Mouse (Mus musculus): ENCODE data around the gene Ska2. TPM values are rescaled to one million over a fixed set of nuclear protein-coding genes. Genes with fewer than 3 reads are reported as not detected.

Gene Ska2
- 7.4 and 10.4 TPM in 2 replicates for polyA plus RNA-seq (2021; fragmentation: Nextera tagmentation)
- long read RNA-seq, experiment 1, transcript Ska2-201 (4 exons, 3,037 nt) = major isoform, 8 of 16 reads
- long read RNA-seq, experiment 1, partial matches to known transcripts = 0 of 16 reads
- long read RNA-seq, experiment 1, other reads (novel, unspliced or antisense) = 8 of 16 reads
- long read RNA-seq, experiment 2, partial matches to known transcripts = 0 of 9 reads
- long read RNA-seq, experiment 2, other reads (novel, unspliced or antisense) = 7 of 9 reads

DNA sequence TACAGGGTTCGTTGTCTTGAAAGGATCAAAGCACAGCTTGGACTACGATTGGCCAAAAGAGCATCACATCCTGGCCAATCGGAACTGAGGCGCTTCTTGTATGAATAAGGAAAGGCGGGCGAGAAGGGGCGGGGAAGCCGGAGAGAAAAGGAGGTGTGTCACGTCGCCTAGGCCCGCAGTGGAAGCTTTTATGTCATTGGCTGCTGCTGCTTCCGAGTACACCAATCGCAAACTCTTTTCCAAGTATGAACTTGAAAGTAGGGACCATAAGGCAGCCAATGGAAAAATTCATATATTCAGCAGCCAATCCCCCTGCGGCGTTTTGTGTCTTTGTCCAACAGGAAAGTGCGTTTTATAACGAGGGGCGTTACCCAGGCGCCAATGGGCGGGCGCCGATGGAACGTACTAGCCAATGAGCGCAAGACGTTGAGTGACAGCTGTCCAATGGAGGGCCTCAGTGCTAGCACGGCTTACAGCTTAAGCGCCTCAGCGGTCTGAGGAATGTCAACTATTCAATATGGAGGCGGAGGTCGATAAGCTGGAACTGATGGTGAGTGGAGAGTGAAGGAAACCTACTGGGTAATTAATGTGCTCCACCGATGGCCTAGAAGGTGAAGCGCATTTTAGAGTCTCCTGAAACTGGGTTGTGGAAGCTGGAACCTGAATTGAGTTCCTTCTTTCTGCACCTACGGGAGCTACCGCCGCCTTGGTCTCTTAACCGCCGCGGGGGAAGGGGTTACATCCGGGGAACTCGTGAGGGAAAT is at the start of gene Ska2:
Gene Ska2, plus strand, starts transcription at position 480 of the 764 bp plus-strand sequence.

DNA sequence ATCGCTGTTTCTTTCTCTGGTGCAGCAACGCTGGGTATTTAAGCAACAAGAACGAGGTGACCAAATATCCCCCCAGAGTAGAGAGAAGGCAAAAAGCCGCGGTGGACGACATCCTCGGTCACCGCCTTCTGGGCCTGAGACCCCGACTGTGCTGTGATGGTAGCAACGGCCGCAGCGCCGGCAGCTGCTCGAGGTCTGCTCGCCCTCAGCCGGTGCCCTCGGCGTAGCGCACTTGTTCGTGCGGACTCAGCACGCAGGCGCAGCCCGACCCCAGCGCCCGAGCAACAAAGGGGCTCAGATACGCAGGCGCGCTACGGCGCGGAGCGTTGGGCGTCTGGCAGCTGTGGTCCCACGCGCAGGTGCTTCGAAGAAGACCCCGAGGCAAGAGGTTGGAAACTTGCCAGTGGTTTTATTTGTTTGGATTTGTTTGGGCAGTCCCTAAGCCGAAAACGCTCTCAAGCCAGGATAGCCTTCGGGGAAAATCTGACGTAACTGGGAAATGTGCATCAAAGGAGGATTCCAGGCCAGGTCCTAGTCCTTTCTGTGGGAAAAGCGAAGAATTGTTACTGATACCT is 35.1 kb upstream of the Ska2 start, which contains the start of gene Gdpd1:
Gene Gdpd1, minus strand, starts transcription at position 197 of the 575 bp plus-strand sequence.

DNA sequence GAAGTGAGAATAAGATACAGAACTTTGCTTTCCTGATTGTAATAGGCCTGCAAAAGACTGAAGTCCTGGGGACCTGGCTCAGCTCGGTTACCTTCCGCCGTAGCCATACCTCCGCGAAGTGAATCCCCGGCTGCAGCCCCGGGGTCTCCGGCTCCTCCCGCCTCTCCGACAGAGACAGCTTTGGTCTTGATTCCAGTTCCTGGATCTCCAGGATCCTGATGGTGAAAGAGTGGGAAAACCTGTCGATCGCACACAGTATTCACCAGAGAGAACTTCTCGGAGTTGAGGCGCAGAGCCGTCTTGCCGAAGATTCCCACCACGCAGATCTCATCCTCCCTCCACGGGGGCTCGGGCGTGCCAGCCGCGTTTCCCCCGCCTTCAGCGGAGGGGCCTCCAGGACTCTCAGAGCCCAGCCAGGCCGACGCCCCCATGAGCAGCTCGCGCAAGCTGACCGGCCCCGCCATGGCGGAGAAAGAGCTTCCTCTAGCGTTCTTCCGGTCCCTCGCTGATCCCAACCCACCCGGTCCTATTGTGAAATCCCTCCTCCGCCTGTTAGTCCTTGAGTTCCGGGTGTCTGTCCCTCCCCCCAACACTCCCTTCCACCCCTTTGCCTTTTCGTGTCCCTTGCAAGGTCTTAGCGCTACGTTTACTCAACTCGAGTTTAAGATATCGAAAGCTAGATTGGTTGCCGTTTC is 22.6 kb upstream of the Ska2 start, which contains the start of gene Smg8:
Gene Smg8, minus strand, starts transcription at position 485 of the 695 bp plus-strand sequence.

DNA sequence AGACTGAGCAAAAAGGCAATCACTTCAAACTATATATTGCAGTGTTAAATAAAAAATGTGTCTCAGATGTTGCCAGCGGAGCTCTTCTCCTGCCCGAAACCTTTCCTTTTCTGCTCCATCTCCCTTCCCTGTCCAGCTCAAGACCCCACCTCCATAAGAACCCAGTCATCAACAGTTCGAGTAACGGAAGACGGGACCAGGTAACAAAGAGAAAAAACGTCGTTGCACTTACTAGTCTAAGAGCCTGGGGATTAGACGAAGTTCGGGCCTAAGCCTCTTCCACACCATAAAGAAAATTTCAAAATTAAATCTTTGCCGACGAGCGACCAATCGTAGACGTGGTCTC is 652 bp upstream of the Ska2 start, which contains the start of gene Prr11:
Gene Prr11, minus strand, starts transcription at position 300 of the 346 bp plus-strand sequence.

DNA sequence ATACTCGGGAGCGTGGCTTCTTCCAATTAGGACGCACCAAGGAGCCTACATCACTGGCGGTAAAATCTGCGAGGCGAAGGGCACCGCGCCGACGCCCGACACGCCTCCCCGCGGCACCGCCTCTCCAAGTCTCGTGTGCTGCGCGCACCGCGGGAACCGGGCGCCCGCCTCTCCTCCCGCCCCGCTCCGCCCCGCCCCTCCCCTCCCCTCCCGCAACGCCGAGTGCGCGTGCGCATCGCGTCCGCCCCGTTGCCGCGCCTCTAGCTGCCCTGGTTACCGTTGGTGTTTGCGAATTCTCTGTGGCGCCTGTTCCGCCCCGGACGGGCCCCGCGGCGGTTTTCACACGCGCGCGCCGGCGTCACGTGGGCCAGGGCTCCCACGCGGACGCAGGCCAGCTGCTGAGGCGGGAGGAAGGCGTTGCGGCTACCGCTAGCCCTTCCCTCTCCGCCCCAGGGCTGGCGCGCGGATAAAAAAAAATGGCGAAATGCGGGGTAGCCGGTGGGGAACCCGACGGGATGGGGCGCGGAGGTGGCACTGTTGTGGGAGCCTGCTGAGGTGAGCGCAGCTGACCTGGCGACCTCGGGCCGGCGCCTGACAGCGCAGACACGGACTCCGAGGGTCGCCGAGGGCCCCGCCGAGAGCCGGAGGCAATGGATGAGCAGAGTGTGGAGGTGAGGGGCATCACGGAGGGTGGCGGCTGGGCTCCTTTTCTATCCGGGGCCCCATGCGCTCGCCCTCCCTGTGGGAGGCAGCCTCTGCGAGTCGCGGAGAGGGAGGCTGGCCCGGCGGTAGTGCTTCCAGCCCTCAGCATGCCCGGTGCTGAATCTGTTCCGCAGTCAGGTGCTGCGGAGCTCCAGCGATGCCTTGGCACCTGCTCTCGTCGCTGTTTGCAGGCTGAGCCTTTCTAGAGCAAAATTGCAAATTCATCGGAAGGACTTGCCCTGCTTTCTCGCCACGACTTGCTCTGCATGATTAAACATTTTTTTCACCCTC is 18.1 kb downstream of the Ska2 start, which contains the start of gene Trim37:
Gene Trim37, plus strand, starts transcription at position 254 of the 993 bp plus-strand sequence.

Other genes with a start within 250 kb of the Ska2 start
- 19.2 and 20.0 TPM in 2 replicates for gene Ypel2, start 115.5 kb upstream of the Ska2 start, polyA plus RNA-seq (2021; fragmentation: Nextera tagmentation)
- 33.8 and 42.2 TPM in 2 replicates for gene Gdpd1, start 35.2 kb upstream of the Ska2 start, polyA plus RNA-seq (2021; fragmentation: Nextera tagmentation)
- gene Smg8, start 22.5 kb upstream of the Ska2 start, polyA plus RNA-seq (2021; fragmentation: Nextera tagmentation) = 8.7 and 10.2 TPM in 2 replicates
- 0.10 and 0.14 TPM in 2 replicates for gene Prr11, start 526 bp upstream of the Ska2 start, polyA plus RNA-seq (2021; fragmentation: Nextera tagmentation)
- gene Trim37, start 17.8 kb downstream of the Ska2 start, polyA plus RNA-seq (2021; fragmentation: Nextera tagmentation) = 107 and 112 TPM in 2 replicates
- 13.5 and 21.6 TPM in 2 replicates for gene Ppm1e, start 249.8 kb downstream of the Ska2 start, polyA plus RNA-seq (2021; fragmentation: Nextera tagmentation)